ENCODE assay signal across 22 mouse cellular contexts in the genomic region with DNA sequence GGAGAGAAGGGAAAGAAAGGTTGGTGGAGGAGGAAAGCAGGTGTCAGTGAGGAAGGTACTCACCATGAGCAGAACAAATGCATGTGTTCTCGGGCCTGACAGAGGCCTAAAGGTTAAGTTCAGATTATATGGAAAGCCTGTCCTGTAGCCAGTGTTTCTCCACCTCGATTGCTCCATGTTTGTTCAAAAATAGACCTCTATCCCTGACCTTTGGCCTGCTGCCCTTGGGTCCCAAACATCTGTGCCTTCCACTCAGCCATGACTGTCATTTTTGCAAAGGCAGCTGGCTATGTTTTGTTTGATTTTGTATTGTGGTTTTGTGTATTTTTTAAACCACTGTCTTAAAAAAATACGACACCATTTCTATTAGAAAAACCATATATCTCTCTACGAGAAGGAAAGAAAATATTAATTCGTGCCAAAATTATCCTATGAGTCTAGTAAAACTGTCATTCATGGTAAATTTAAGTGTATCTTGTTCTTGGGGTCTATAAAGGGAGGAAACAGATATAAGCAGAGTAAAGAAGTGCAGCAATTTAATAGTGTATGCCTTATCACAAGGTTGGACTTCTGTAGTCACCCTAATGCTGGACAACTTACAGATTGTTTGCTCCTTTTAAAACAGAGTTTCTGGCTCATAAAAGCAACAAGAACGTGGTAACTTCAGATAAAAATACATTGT.
DNase-seq lines count a peak whose midpoint lies in the region; ATAC-seq and TF ChIP-seq lines count a peak whose summit lies in the region.
"Had no signal": no experiment of that assay in that cellular context is flagged by ENCODE, and none has a peak within 500 bp of the region (broad histone marks: within the 10 kb centered on the region; RNA-seq: fewer than 3 reads in every experiment).

No protein-coding gene starts in this region.

- H3K4me3 ChIP-seq in kidney, adult 2 months (ENCODE audit: insufficient read depth, low read depth, low read length), result no peak overlapping the region
- H3K4me3 ChIP-seq in liver, adult 2 months (ENCODE audit: insufficient read depth, low read depth, low read length), result no peak overlapping the region
- no peak overlapping the region for H3K4me3 ChIP-seq in liver, embryonic 11.5 days (ENCODE audit: low read depth, low read length)
- H3K4me3 ChIP-seq in liver, embryonic 16.5 days (ENCODE audit: low read depth, low read length), result no peak overlapping the region
- no peak overlapping the region for H3K4me3 ChIP-seq in hindbrain, embryonic 10.5 days
- H3K4me3 ChIP-seq: forebrain, embryonic 10.5 days; heart, embryonic 15.5 days; neural tube, embryonic 12.5 days; stomach, embryonic 15.5 days had no signal

- no peaks in the 10 kb centered on the region for H3K79me2 ChIP-seq in liver, adult 2 months (ENCODE audit: control insufficient read depth, insufficient read depth, low read length)

- WGBS in kidney, adult 2 months, result 46% methylated on average over 6 of the region's 6 CpGs
- 31% methylated on average over 6 of the region's 6 CpGs for WGBS in liver, adult 2 months
- 56% methylated on average over 6 of the region's 6 CpGs for WGBS in liver, embryonic 11.5 days
- WGBS in liver, embryonic 16.5 days (ENCODE audit: insufficient replicate concordance), result 37% methylated on average over 6 of the region's 6 CpGs
- 70% methylated on average over 6 of the region's 6 CpGs for WGBS in hindbrain, embryonic 10.5 days

- no peaks in the 10 kb centered on the region for H3K4me1 ChIP-seq in kidney, adult 2 months (ENCODE audit: control insufficient read depth, insufficient read depth, low read length)
- H3K4me1 ChIP-seq in liver, adult 2 months (ENCODE audit: control insufficient read depth, insufficient read depth, low read length), result no peaks in the 10 kb centered on the region
- no peaks in the 10 kb centered on the region for H3K4me1 ChIP-seq in liver, embryonic 11.5 days (replicated peaks; ENCODE audit: control insufficient read depth, insufficient read depth, low read length)
- H3K4me1 ChIP-seq in liver, embryonic 16.5 days (ENCODE audit: control insufficient read depth, low read depth, low read length), result no peaks in the 10 kb centered on the region
- no peaks in the 10 kb centered on the region for H3K4me1 ChIP-seq in hindbrain, embryonic 10.5 days (replicated peaks)
- H3K4me1 ChIP-seq: forebrain, embryonic 10.5 days; heart, embryonic 15.5 days; neural tube, embryonic 12.5 days; stomach, embryonic 15.5 days had no signal

- no peak overlapping the region for H3K4me2 ChIP-seq in liver, embryonic 11.5 days
- H3K4me2 ChIP-seq in liver, embryonic 16.5 days (ENCODE audit: low read depth, low read length), result no peak overlapping the region
- H3K4me2 ChIP-seq: heart, embryonic 15.5 days; midbrain, embryonic 11.5 days; neural tube, embryonic 12.5 days; stomach, embryonic 15.5 days had no signal

- no peak overlapping the region for H3K9ac ChIP-seq in liver, adult 2 months (ENCODE audit: low read depth, low read length)
- no peak overlapping the region for H3K9ac ChIP-seq in liver, embryonic 11.5 days (ENCODE audit: low read depth, low read length)
- H3K9ac ChIP-seq in liver, embryonic 16.5 days (ENCODE audit: low read depth, low read length), result no peak overlapping the region
- H3K9ac ChIP-seq: forebrain, postnatal 0 days; heart, embryonic 15.5 days; neural tube, embryonic 12.5 days; stomach, embryonic 15.5 days had no signal

- intact Hi-C loops in left cerebral cortex, postnatal 4 days (cut with DNase I), result loop anchor here (5.0 kb wide), 1 partner anchor 288 kb away; no protein-coding TSS in a partner anchor

- TF ChIP-seq POLR2A in kidney, adult 2 months (IDR thresholded peaks at IDR 0.05; ENCODE audit: low read depth, low read length), result no peak
- no peak for TF ChIP-seq POLR2A in liver, adult 2 months (IDR thresholded peaks at IDR 0.05; ENCODE audit: extremely low read depth, insufficient read depth, low read length)

- no peak overlapping the region for H3K27ac ChIP-seq in kidney, adult 2 months (ENCODE audit: insufficient read depth, low read depth, low read length)
- no peak overlapping the region for H3K27ac ChIP-seq in liver, adult 2 months (replicated peaks; ENCODE audit: insufficient read depth, low read depth, low read length)
- H3K27ac ChIP-seq in liver, embryonic 11.5 days (ENCODE audit: low read depth, low read length), result no peak overlapping the region
- H3K27ac ChIP-seq in liver, embryonic 16.5 days (ENCODE audit: low read length), result no peak overlapping the region
- no peak overlapping the region for H3K27ac ChIP-seq in hindbrain, embryonic 10.5 days
- H3K27ac ChIP-seq: forebrain, embryonic 10.5 days; heart, embryonic 15.5 days; hindbrain, postnatal 0 days; macrophage; neural tube, embryonic 12.5 days; stomach, embryonic 15.5 days had no signal

- H3K27me3 ChIP-seq in kidney, adult 2 months (replicated peaks; ENCODE audit: control insufficient read depth, insufficient read depth, low read length), result no peaks in the 10 kb centered on the region
- H3K27me3 ChIP-seq in liver, adult 2 months (ENCODE audit: control insufficient read depth, insufficient read depth, low read length), result no peaks in the 10 kb centered on the region
- no peaks in the 10 kb centered on the region for H3K27me3 ChIP-seq in liver, embryonic 11.5 days (replicated peaks; ENCODE audit: control insufficient read depth, insufficient read depth, low read length)
- no peaks in the 10 kb centered on the region for H3K27me3 ChIP-seq in liver, embryonic 16.5 days (ENCODE audit: control insufficient read depth, insufficient read depth, low read depth, low read length)
- H3K27me3 ChIP-seq in hindbrain, embryonic 10.5 days (ENCODE audit: insufficient read depth, poor library complexity, severe bottlenecking), result no peaks in the 10 kb centered on the region
- H3K27me3 ChIP-seq: CH12.LX; heart, embryonic 15.5 days; neural tube, embryonic 12.5 days; stomach, embryonic 15.5 days had no signal

- no peak for TF ChIP-seq CTCF in kidney, adult 2 months (conservative IDR thresholded peaks at IDR 0.05; ENCODE audit: insufficient read depth, insufficient read length, low read depth, low read length)
- no peak for TF ChIP-seq CTCF in liver, adult 2 months (IDR thresholded peaks at IDR 0.05; ENCODE audit: low read depth, low read length)

- H3K9me3 ChIP-seq in liver, embryonic 11.5 days (ENCODE audit: control insufficient read depth, low read length), result no peaks in the 10 kb centered on the region
- no peaks in the 10 kb centered on the region for H3K9me3 ChIP-seq in liver, embryonic 16.5 days (replicated peaks; ENCODE audit: control insufficient read depth, low read length)
- no peaks in the 10 kb centered on the region for H3K9me3 ChIP-seq in hindbrain, embryonic 10.5 days
- H3K9me3 ChIP-seq: forebrain, embryonic 10.5 days; heart, embryonic 15.5 days; neural tube, embryonic 12.5 days; stomach, embryonic 15.5 days had no signal

- peak; percentile 4 for DNase-seq in kidney, adult 2 months
- no peak for DNase-seq in kidney, postnatal 14 days
- peak; percentile 89 for DNase-seq in liver, adult 2 months (ENCODE audit: extremely low read depth, low read depth, low spot score)
- no peak for DNase-seq in liver, embryonic 11.5 days (ENCODE audit: low spot score)
- peak; percentile 44 for DNase-seq in adrenal gland, postnatal 14 days
- DNase-seq in left cerebral cortex, postnatal 4 days, result no peak
- DNase-seq in hindbrain, embryonic 10.5 days (ENCODE audit: low spot score), result no peak
- DNase-seq: cerebellum, adult 2 months; forebrain, postnatal 0 days; gastrocnemius, postnatal 36 days; heart, postnatal 4 days; right cerebral cortex, postnatal 25 days had no signal

- H3K36me3 ChIP-seq in kidney, adult 2 months (ENCODE audit: control insufficient read depth, insufficient read depth, low read length), result no peaks in the 10 kb centered on the region
- no peaks in the 10 kb centered on the region for H3K36me3 ChIP-seq in liver, adult 2 months (ENCODE audit: control insufficient read depth, insufficient read depth, low read length)
- H3K36me3 ChIP-seq in liver, embryonic 11.5 days (ENCODE audit: control insufficient read depth, insufficient read depth, low read length), result no peaks in the 10 kb centered on the region
- H3K36me3 ChIP-seq in liver, embryonic 16.5 days (ENCODE audit: control insufficient read depth, insufficient read depth), result no peaks in the 10 kb centered on the region
- no peaks in the 10 kb centered on the region for H3K36me3 ChIP-seq in hindbrain, embryonic 10.5 days
- H3K36me3 ChIP-seq: forebrain, embryonic 10.5 days; heart, embryonic 15.5 days; neural tube, embryonic 12.5 days; stomach, embryonic 15.5 days had no signal

- ATAC-seq in liver, embryonic 11.5 days (replicated peaks; ENCODE audit: low FRiP score), result no peak
- ATAC-seq in liver, embryonic 16.5 days (ENCODE audit: low read depth), result peak; percentile 79
- ATAC-seq: forebrain, postnatal 0 days; hindbrain, postnatal 0 days; intestine, postnatal 0 days had no signal

Comparison
In these comparisons a context has a peak if more than half of its experiments do, and no peak if none do; other contexts are left out.
1. DNase-seq: peak in kidney, adult 2 months (single experiment), liver, adult 2 months (single experiment) and adrenal gland, postnatal 14 days (single experiment); none in kidney, postnatal 14 days (single experiment), liver, embryonic 11.5 days (single experiment), left cerebral cortex, postnatal 4 days (single experiment) and hindbrain, embryonic 10.5 days (single experiment).